In genomic region chr17:15826928-15827327, GRCm38 (mm10) we compare ENCODE assay signal across 8 mouse cellular contexts. TPM values are rescaled to one million over a fixed set of nuclear protein-coding genes. Genes with fewer than 3 reads are reported as not detected.
DNase-seq lines count a peak whose midpoint lies in the region; ATAC-seq lines count a peak whose summit lies in the region.

No protein-coding gene starts in this region.

- H3K27me3 ChIP-seq in kidney, embryonic 15.5 days: 0 out of 2 replicates have a peak, but pooled peaks cover 3% of the 10 kb centered on the region
- no peaks in the 10 kb centered on the region for H3K27me3 ChIP-seq in forebrain, embryonic 12.5 days
- peaks cover 87% of the 10 kb centered on the region for H3K27me3 ChIP-seq in liver, embryonic 13.5 days

- H3K4me3 ChIP-seq in kidney, embryonic 15.5 days (replicated peaks): peak overlapping the region; percentile 95
- H3K4me3 ChIP-seq in forebrain, embryonic 12.5 days (replicated peaks): peak overlapping the region; percentile 97
- H3K4me3 ChIP-seq in liver, embryonic 13.5 days (replicated peaks): peak overlapping the region; percentile 60

- H3K36me3 ChIP-seq in kidney, embryonic 15.5 days: no peaks in the 10 kb centered on the region
- peaks cover 3% of the 10 kb centered on the region; the same call in 1 of the 2 replicates for H3K36me3 ChIP-seq in forebrain, embryonic 12.5 days (replicated peaks)
- H3K36me3 ChIP-seq in liver, embryonic 13.5 days: no peaks in the 10 kb centered on the region

- no peak for DNase-seq in kidney, postnatal 25 days
- peak; percentile 37 to 58 for DNase-seq in cerebellum, adult 18-20 months
- no peak for DNase-seq in liver, embryonic 13.5 days
- no peak for DNase-seq in c-Kit-positive CD71-positive TER-119-positive erythroid progenitor cells, embryonic 14.5 days (ENCODE audit: low spot score)
- no peak for DNase-seq in kidney, postnatal 4 days

- H3K4me2 ChIP-seq in kidney, embryonic 15.5 days: peak overlapping the region; percentile 89
- H3K4me2 ChIP-seq in forebrain, embryonic 12.5 days: peak overlapping the region; percentile 82
- H3K4me2 ChIP-seq in liver, embryonic 13.5 days: peak overlapping the region; percentile 64

- under 1% methylated on average over 18 of the region's 18 CpGs for WGBS in kidney, embryonic 15.5 days
- under 1% methylated on average over 18 of the region's 18 CpGs for WGBS in forebrain, embryonic 12.5 days
- 1% methylated on average over 18 of the region's 18 CpGs for WGBS in liver, embryonic 13.5 days (ENCODE audit: insufficient replicate concordance)

- peaks cover 57% of the 10 kb centered on the region for H3K4me1 ChIP-seq in kidney, embryonic 15.5 days
- H3K4me1 ChIP-seq in forebrain, embryonic 12.5 days: peaks cover 52% of the 10 kb centered on the region
- peaks cover 13% of the 10 kb centered on the region for H3K4me1 ChIP-seq in liver, embryonic 13.5 days (replicated peaks)

- ATAC-seq in kidney, embryonic 15.5 days (replicated peaks; ENCODE audit: low FRiP score): peak; percentile 22
- ATAC-seq in forebrain, embryonic 12.5 days (ENCODE audit: low FRiP score): peak; percentile 24
- peak; percentile 6; the same call in 1 of the 2 replicates for ATAC-seq in liver, embryonic 13.5 days (ENCODE audit: low read depth)
- no peak for ATAC-seq in inflammation-experienced regulatory T-cells, adult 6 months

- H3K9me3 ChIP-seq in kidney, embryonic 15.5 days (replicated peaks): no peaks in the 10 kb centered on the region
- H3K9me3 ChIP-seq in forebrain, embryonic 12.5 days: no peaks in the 10 kb centered on the region
- H3K9me3 ChIP-seq in liver, embryonic 13.5 days (replicated peaks): no peaks in the 10 kb centered on the region

- H3K9ac ChIP-seq in kidney, embryonic 15.5 days: peak overlapping the region; percentile 45
- peak overlapping the region; percentile 97 for H3K9ac ChIP-seq in forebrain, embryonic 12.5 days
- no peak overlapping the region for H3K9ac ChIP-seq in liver, embryonic 13.5 days

- H3K27ac ChIP-seq in kidney, embryonic 15.5 days: peak overlapping the region; percentile 94
- peak overlapping the region; percentile 91 for H3K27ac ChIP-seq in forebrain, embryonic 12.5 days
- H3K27ac ChIP-seq in liver, embryonic 13.5 days: no peak overlapping the region

RNA-seq across cellular contexts. Expression of gene Rgmb, which starts 3.9 kb away (rescaled TPM):
- polyA plus RNA-seq in kidney, embryonic 15.5 days (2015; fragmentation: Nextera tagmentation; extraction: Ambion mirVana): 12.5 and 13.3 TPM in 2 replicates
- 65.1 and 70.8 TPM in 2 replicates for polyA plus RNA-seq in forebrain, embryonic 12.5 days (2016; fragmentation: Nextera tagmentation; extraction: Ambion mirVana)
- polyA plus RNA-seq in liver, embryonic 13.5 days (2015; fragmentation: Nextera tagmentation; extraction: Ambion mirVana): 0.74 and 1.4 TPM in 2 replicates
- under 1 TPM; 0.44 to 0.57 (median 0.52) TPM for polyA plus RNA-seq in inflammation-experienced regulatory T-cells, adult 6 months (2017; shearing (Covaris generic))

Comparison
In these comparisons a context has a peak if more than half of its experiments do, and no peak if none do; other contexts are left out.
1. DNase-seq: peak in cerebellum, adult 18-20 months (2 of 2); none in kidney, postnatal 25 days (0 of 2), liver, embryonic 13.5 days (single experiment), c-Kit-positive CD71-positive TER-119-positive erythroid progenitor cells, embryonic 14.5 days (single experiment) and kidney, postnatal 4 days (0 of 2).
2. Peak in every context shown above with its lines, with median percentiles within 50 percentile points of each other: H3K4me2 ChIP-seq and H3K4me3 ChIP-seq.